Mouse (Mus musculus): Measurements from ENCODE around the gene Mtss1l. TPM values are rescaled to one million over a fixed set of nuclear protein-coding genes. Genes with fewer than 3 reads are reported as not detected.

The Mtss1l gene
- polyA plus RNA-seq, 1 experiment: 161 TPM

DNA sequence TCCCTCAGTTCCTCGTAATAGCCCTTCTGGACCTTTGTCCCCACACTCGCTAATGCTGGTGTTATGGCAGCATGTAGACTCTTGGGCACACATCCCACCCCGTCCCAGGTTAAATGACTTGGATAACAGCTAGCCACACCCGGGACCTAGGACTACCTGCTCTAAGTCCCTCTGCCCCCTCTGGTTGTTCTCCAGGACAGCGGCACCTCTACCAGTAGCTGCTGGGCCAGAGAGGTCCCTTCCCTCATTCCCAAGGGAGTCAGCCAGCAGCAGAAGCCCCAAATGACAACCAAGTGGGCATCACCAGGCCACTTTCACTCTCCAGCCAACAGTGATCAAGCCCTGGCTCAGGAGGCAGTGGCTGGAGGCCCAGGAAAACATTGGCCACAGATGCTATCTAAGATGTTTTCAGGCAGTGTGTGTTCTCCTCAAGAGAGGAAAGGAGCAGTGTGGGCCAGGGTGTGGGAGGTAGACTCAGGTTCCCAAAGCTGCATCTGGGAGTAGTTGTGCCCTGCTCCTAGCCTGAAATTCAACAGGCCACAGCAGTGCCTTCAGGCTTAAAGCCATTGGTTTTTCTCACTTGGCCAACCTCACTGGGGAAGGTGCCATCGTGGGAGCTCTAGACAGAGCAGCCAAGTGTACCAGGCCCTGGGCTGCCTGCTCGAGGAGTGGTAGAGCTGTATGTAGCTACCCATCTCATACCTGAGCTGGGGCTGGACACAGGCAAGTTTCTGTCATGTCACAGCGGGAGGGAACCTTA is 2.9 kb upstream of the Mtss1l start:
- H3K4me3 ChIP-seq (ENCODE audit: insufficient read depth, low read length): no peak overlapping the region
- H3K4me1 ChIP-seq (ENCODE audit: control insufficient read depth, insufficient read depth, low read length): peaks cover 17% of the 10 kb centered on the region
- no peak for TF ChIP-seq CTCF (IDR thresholded peaks at IDR 0.05; ENCODE audit: extremely low read depth, insufficient read depth, low read length)
- TF ChIP-seq POLR2A (IDR thresholded peaks at IDR 0.05; ENCODE audit: extremely low read depth, insufficient read depth, low read length): no peak
- H3K27ac ChIP-seq (ENCODE audit: insufficient read depth, low read length): 0 out of 2 replicates have a peak overlapping the region, but pooled peaks have one; percentile 86

DNA sequence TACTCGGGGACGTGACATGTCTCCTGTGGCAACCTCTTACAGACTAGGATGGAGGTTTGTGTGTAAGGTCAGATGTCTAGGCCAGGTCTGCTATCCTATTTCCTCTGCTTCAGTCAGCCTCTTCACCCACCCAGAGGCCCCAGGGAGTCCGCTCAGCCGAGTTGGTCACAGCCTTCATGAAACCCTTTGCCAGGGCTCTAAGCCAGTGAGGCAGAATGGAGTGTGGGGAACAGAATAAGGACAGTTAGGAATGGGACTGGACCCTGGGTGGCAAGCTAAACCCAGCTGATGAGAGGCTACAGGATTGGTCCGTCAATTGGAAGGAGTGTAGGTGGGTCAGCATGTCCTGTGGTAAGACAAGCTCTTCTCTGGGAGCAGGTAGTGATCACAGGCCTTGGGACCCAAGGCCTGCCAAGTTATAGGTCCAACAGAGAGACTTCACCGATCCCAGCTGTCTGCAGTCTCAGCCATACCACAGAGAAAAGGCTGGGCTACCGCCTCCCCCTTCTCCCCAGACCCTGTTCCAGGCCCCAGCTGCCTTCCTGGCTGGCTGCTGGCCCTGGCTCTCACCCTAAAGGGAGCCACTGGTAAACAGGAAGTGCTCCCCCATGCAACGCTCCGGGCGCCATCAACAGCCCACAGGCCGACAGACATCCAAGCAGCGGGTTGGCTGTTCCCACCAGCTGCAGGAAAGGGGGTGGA is 2.2 kb upstream of the Mtss1l start:
- no peak overlapping the region for H3K4me3 ChIP-seq (ENCODE audit: insufficient read depth, low read length)
- H3K4me1 ChIP-seq (ENCODE audit: control insufficient read depth, insufficient read depth, low read length): peaks cover 17% of the 10 kb centered on the region
- TF ChIP-seq POLR2A (IDR thresholded peaks at IDR 0.05; ENCODE audit: extremely low read depth, insufficient read depth, low read length) (no peak), CTCF (IDR thresholded peaks at IDR 0.05; ENCODE audit: extremely low read depth, insufficient read depth, low read length) (no peak)

DNA sequence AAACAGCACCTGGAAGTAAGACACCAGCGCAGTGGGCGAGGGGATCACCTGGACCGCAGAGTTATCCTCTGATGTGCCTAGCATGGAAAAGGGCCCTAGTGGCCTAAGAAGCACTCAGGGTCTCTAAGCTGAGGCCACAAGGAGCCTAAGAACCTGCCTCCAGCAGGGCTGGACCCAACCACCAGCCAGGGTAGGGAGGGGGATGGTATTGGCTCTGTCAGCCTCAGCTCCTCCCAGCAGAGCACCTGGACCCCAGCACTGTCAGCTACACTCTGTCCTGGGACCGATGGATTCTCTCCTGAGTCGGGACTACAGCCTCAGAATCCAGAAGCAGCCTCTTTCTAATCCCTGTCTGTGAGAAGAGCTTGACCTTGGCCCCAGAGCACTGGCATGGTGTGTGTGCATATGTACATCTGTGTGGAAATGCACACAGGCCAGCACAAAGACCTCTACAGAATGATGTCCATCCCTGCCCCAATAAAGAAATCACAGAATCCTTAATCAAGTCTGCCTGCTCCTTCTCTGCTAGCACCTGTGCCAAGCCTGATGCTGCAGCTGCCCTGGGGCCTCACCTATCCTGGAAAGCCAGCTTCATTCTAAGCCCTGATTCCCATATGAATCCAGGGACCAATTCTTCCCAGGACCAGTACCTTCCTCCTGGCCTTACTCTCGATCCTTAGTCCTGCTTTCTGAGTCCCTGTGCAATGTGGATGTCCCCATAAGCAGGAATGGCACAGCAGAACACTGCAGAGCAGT is 1.2 kb upstream of the Mtss1l start:
- peak overlapping the region; percentile 86 for H3K27ac ChIP-seq (ENCODE audit: insufficient read depth, low read length)
- peak overlapping the region; percentile 76; the same call in 1 of the 2 replicates for H3K4me3 ChIP-seq (ENCODE audit: insufficient read depth, low read length)
- peaks cover 13% of the 10 kb centered on the region for H3K4me1 ChIP-seq (ENCODE audit: control insufficient read depth, insufficient read depth, low read length)
- TF ChIP-seq CTCF (IDR thresholded peaks at IDR 0.05; ENCODE audit: extremely low read depth, insufficient read depth, low read length) (no peak), POLR2A (IDR thresholded peaks at IDR 0.05; ENCODE audit: extremely low read depth, insufficient read depth, low read length) (no peak)

More for the DNA sequence above, 2.2 kb upstream of the Mtss1l start:
- peak overlapping the region; percentile 86 for H3K27ac ChIP-seq (ENCODE audit: insufficient read depth, low read length)

DNA sequence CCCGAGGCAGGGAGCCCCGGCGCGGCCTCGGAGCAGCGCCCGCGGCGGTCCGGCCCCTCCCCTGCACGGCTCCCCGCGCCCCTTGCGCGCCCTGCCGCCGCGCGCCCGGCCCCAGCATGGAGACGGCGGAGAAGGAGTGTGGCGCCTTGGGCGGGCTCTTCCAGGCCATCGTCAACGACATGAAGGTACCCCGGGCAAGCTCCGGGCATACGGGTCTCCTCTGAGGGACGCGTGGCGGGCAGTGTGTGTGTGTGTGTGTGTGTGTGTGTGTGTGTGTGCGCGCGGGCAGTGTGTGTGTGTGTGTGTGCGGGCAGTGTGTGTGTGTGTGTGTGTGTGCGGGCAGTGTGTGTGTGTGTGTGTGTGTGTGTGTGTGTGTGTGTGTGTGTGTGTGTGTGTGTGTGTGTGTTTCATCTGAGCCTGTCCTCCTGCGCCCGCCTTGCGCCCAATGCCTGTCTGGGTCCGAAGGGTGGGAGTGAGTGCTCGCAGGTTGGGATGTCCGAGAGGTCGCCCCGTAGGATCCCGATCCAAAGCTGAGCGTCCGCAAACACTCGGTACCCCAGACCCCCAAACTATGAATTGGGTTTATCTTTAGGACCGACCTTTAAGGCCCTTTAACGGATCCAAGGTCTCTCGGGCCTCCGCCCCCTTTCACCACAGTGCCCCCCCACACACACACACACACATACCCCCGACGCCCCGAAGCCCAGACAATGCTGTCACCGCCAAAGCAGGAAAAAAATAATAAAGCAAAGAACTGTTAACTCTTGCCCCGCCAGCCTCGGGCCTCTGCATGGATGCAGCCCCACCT is 534 bp downstream of the Mtss1l start:
- TF ChIP-seq POLR2A (IDR thresholded peaks at IDR 0.05; ENCODE audit: extremely low read depth, insufficient read depth, low read length) (no peak), CTCF (IDR thresholded peaks at IDR 0.05; ENCODE audit: extremely low read depth, insufficient read depth, low read length) (no peak)
- Histone ChIP-seq H3K4me1 (ENCODE audit: control insufficient read depth, insufficient read depth, low read length) (peaks cover 7% of the 10 kb centered on the region), H3K4me3 (ENCODE audit: insufficient read depth, low read length) (peak overlapping the region; percentile 76), H3K27ac (ENCODE audit: insufficient read depth, low read length) (peak overlapping the region; percentile 82)

DNA sequence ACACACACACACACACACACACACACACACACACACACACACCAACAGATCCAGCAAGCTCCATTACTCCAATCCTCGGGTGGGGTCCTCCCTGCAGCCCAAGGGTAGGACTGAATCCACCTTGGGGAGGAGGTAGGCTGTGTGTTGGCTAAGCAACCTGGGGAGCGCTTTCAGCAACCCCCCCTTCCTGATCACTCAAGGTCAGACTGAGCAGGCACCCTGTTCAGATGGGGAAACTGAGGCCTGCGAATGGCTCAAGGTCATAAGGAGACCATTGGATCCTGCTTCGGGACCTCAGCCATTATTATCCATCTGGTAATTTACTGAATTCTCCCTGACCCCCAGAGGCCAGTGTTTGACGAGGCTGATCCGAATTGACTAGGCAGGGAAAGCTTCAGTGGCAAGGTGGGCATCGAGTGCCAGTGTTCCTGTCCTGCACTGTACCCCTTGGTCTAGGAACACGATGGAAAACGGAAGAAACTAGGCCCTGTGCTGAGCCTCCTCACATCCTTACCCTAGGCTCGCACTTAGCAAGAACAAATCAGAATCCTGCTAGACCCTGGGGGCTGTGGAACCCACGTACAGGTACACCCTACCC is 1.2 kb downstream of the Mtss1l start:
- TF ChIP-seq POLR2A (IDR thresholded peaks at IDR 0.05; ENCODE audit: extremely low read depth, insufficient read depth, low read length) (no peak), CTCF (IDR thresholded peaks at IDR 0.05; ENCODE audit: extremely low read depth, insufficient read depth, low read length) (no peak)
- H3K4me1 ChIP-seq (ENCODE audit: control insufficient read depth, insufficient read depth, low read length): peaks cover 6% of the 10 kb centered on the region

DNA sequence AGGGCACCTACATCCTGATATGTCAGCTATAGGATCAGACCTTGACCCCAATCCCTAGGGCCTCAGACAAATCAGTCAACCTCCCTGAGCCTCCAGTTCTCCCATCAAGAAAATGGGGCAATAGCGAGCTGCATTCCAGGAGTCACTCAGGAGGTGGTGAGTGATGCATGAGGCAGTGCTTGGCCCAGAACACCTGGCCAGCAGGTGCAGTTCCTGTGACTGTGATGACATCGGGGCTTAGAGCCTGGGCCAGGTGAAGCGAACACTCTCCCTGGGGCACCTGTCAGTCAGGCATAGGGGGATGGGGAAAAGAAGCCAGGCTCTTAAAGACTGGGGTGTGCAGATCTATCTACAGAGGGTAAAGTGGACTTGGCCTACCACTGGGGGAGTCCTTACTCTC is 3.2 kb downstream of the Mtss1l start:
- peaks cover 1% of the 10 kb centered on the region; the same call in 1 of the 2 replicates for H3K4me1 ChIP-seq (ENCODE audit: control insufficient read depth, insufficient read depth, low read length)
- no peak for TF ChIP-seq CTCF (IDR thresholded peaks at IDR 0.05; ENCODE audit: extremely low read depth, insufficient read depth, low read length)
- no peak for TF ChIP-seq POLR2A (IDR thresholded peaks at IDR 0.05; ENCODE audit: extremely low read depth, insufficient read depth, low read length)
- H3K27ac ChIP-seq (ENCODE audit: insufficient read depth, low read length): peak overlapping the region; percentile 85
- peak overlapping the region; percentile 76; the same call in 1 of the 2 replicates for H3K4me3 ChIP-seq (ENCODE audit: insufficient read depth, low read length)

More for the DNA sequence above, 1.2 kb downstream of the Mtss1l start:
- Histone ChIP-seq H3K27ac (ENCODE audit: insufficient read depth, low read length) (peak overlapping the region; percentile 82), H3K4me3 (ENCODE audit: insufficient read depth, low read length) (peak overlapping the region; percentile 76)

DNA sequence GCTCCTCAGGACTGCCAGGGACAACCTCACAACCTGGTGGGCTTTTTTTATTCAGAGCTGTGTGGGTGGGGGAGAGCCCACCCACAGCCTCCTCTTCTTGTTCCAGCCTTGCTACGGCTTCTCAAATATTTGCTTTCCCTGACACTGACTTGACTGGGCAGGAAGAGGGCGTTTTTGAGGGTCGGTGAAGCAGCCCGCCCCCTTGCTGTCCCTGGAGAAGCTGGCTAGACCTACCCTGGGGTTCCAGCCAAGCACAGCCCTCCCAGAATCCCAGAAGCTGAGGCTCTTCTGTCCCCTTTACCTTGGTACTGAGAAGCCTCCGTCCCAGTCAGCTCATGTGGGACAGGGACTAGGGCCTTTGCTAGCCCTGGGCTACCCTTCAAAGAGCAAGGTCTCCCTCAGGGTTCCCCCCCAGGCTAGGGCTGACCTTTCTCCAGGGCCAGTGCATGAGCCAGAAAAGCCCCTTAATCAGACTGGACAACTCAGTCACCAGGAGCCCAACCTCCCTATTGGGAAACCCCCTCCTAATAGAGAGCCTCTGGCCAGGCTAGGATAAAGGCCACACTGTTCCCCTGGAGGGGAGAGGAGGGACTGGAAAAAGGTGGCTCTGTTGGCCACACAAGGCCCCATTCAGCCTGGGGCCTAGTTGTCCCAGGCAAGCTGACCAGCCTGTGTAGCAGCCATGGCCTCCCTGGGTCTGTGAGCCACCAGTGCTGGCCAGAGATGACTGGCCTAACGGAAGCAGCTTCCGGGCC is 4.0 kb downstream of the Mtss1l start:
- Histone ChIP-seq H3K4me1 (ENCODE audit: control insufficient read depth, insufficient read depth, low read length) (no peaks in the 10 kb centered on the region), H3K27ac (ENCODE audit: insufficient read depth, low read length) (peak overlapping the region; percentile 85), H3K4me3 (ENCODE audit: insufficient read depth, low read length) (peak overlapping the region; percentile 76; the same call in 1 of the 2 replicates)
- TF ChIP-seq CTCF (IDR thresholded peaks at IDR 0.05; ENCODE audit: extremely low read depth, insufficient read depth, low read length) (no peak), POLR2A (IDR thresholded peaks at IDR 0.05; ENCODE audit: extremely low read depth, insufficient read depth, low read length) (no peak)

DNA sequence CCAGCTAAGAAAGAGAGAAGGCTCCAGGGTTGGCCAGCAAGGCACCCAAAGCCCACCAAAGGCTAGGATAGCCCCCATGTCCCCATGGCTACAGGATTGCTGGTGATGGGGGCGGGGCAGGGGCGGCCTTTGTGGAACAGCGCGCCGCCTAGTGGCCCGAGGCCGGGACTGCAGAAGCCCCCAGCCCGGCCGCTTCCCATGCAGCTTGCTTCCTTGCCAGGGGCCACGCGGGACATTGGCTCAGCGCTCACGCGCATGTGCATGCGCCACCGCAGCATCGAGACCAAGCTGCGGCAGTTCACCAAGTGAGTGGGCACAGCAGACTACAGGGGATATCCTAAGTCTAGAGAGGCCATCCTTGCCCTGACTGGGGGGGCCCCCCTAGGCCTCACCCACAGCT is 5.6 kb downstream of the Mtss1l start:
- TF ChIP-seq POLR2A (IDR thresholded peaks at IDR 0.05; ENCODE audit: extremely low read depth, insufficient read depth, low read length): no peak
- peak; percentile 31; the same call in 1 of the 2 replicates for TF ChIP-seq CTCF (IDR thresholded peaks at IDR 0.05; ENCODE audit: extremely low read depth, insufficient read depth, low read length)
- Histone ChIP-seq H3K4me3 (ENCODE audit: insufficient read depth, low read length) (no peak overlapping the region), H3K27ac (ENCODE audit: insufficient read depth, low read length) (0 out of 2 replicates have a peak overlapping the region, but pooled peaks have one; percentile 27), H3K4me1 (ENCODE audit: control insufficient read depth, insufficient read depth, low read length) (no peaks in the 10 kb centered on the region)
